Mouse (Mus musculus) testis, postnatal 14 days (tissue): ENCODE data around the gene Spred1.

ENCODE experiments used
- DNase-seq: peaks from one replicate; pipeline ENCODE4 v3.0.0; 2021; ENCODE audit warnings: low spot score

Gene Spred1

DNA sequence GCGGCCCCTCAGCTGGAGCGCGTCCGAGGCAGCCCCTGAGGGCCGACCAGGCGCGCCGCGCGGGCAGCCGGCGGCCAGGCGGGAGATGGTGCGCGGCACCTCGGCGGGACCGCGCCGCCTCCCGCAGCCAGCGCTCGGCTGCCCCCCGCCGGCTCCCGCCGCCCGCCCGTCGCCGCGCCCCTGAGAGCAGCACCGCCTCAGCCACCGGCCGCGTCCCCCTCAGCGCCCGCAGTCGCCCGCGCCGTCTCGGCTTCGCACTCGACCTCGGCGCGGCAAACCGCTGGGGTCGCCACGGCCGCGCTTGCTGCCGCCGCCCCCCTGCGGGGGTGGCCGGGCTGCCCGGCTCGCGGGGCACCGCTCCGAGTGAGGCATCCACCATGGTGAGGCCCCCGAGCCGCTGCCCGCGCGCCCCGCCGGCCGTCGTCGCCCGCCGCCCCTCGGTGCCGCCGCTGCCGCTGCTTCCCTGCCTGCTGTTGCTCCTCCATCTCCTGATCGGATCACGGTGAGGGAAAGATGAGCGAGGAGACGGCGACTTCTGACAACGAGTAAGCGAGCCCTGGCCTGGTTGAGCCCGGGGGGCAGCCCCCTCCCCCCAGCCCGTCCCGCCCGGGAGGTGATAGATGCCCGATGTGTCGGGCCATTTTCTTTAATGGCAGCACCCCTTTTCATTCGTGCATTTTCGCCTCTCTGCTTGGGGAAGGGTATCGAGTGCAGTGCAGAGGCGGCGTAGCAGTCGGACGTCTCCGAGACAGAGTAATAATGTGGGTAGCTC, at the start of gene Spred1:
Gene Spred1, plus strand, starts transcription at position 163 of the 772 bp plus-strand sequence.
- DNase-seq = peak; percentile 65

DNA sequence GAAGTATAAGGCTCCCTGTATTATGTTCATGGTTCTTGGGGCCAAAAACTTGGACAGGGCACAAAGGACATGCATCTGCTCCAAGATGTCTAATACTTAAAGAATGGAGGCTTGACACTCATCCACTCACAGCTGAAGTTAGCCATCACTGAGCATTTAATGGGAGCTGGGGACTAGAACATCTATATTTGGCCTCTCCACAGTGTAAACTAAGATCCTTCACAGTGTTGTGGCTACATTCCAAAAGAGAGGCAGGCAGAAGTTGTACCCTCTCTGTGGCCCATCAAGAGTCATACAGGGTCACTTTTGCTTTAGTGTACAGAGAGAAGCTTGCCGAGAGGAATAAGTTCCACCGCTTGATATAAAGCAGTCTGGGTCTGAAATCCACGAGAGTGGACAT, 49.6 kb upstream of the Spred1 start:
- DNase-seq = no peak

DNA sequence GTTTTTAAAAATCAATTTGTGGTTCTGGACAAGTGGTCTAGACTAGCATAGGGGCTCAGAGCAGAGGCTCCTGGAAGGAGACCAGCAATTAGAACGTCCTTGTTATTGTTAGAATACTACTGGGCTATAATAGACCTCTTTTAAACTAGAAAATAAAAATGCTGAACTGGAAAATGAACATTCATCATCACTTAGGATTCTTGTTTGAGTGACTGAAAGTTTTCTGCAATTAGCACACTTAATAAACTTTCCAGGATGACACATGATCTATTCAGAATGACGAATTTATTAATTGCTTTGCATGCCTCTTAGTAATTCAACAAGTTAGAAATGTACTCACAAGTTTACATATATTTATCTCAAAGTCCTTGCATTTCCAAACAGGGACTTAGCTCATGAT, 42.5 kb upstream of the Spred1 start:
- no peak for DNase-seq

DNA sequence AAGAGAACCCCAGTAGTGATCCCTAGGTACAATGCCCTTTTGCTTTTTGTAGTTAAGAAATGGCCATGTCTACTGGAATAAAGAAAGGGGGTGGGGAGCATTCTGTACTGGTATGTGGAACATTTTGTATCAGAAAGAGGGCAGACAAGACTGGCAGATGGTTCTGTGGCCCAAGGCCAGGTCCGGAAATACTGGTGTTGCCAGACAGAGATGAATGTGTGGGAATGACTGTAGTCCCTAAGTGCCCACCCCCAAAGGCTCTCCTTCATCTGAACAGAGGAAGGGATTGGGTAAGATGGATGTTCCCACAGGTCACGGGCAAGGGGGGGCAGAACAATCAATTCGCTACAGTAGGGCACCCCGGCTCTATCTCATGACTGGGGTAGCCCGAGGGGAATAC, 41.6 kb upstream of the Spred1 start:
- DNase-seq = no peak

DNA sequence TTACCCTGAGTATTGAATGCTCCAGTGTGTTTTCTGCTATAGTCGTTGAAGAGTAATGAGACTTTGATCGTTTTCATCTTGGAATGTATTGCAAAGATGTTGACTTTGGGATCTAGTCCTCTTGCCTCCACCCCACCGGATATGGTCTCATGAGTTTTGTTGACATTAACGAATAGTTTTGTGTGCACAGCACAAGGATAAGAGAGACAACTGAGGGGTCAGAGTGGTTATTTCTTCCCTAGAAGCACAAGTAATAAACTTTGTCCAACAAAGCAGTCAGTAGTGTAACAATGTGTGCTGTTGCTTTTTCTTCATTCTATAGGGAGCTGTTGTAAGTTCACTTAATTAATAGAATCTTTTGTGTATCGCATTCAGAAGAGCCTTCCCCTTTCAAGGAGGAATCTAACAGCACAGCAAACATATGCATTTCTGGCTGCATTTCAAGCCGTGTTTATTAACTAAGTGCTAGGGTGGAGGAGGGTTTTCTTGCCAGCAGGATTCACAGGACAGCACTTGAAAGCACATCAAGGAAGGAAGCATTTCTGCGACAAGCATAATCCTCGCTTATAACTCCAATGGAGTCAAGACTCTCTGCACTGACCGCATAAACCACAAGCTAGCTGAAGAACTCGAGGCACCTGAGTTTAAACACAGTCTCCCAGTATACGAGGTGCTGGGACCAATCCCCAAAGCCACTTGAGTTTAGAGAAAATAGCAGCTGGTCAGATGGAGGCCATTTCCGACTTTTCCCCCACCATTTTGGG, 35.0 kb upstream of the Spred1 start:
- no peak for DNase-seq

DNA sequence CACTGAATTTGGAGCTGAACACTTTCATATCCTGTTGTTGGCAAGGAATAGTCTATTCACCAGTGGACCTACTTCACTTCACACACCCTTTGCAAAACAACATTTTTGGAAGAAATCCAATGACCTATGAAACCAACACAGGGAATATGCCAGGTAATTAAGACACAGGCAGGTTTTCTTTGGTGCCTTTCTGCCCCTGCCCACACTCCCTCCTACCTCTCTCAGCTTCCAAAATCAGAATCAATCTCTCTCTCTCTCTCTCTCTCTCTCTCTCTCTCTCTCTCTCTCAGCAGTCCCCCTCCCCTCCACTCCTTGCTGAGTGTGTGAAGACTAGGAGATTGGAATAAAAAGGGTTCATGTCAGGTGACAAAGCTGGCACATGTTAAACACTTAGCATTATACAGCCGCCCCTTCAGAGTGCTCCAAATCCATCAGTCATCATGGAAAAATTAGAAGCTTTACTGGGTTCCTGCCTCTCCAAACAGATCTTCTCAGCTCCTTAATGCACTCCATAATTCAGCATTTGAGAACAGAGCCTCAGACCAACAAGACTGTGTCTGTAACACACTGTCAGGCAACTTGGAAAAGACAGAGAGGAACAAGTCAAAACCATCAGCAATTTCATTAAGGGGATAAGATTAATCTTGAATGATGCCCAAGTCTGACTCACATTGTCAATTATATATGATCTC, 34.3 kb upstream of the Spred1 start:
- no peak for DNase-seq

DNA sequence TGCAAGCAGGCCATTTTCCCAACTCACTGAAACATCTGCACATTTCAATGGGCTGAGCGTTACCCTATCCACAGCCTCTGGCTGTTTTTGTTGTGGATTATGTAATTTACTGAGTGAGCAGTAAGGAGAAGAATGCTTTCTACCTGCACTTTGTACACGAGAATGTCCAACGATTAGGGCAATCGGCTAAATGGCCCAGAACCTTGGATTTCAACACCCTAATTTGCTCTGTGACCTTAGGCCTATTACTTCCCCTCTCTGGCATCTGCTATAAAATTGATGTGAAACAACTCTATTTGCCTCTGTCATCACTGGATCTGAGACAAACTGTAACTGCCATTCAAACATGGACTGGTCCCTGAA, 33.7 kb upstream of the Spred1 start:
- DNase-seq = no peak

DNA sequence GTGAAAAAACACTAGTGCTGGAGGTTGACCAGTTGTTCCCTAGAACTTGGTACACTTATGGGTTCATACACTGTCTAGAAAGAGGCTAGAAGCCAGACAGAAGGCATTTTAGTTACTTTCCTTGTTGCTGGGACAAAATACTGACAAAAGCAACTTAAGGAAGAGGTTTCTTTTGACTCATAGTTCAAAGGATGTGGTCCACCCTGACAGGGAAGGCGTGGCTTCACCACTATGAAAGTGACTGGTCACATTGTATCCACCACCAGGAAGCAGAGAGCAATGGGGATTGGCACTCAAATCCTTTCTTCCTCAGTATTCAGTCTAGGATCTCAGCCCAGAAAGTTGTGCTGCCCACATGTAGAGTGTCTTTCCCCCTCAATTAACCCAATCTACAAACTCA, 31.7 kb upstream of the Spred1 start:
- DNase-seq = no peak

DNA sequence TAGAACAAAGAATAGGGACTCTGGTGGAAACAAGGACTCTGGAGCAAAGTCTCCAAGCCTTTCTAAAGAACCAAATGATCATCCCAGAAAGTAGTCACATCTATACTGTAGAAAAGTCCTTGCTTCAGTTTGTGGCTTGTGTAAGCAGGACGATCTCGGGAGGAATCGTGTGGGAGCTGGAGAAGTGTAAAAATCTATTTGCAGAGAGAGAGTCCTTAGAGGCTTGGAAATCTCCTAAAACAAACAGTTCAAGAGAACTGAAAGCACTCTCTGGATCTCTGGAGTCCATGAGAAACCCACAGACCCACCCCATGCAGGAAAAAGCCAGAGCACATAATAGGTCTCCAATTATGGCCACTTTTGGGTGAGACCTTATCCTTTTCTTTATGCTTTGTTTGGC, 31.1 kb upstream of the Spred1 start:
- no peak for DNase-seq

DNA sequence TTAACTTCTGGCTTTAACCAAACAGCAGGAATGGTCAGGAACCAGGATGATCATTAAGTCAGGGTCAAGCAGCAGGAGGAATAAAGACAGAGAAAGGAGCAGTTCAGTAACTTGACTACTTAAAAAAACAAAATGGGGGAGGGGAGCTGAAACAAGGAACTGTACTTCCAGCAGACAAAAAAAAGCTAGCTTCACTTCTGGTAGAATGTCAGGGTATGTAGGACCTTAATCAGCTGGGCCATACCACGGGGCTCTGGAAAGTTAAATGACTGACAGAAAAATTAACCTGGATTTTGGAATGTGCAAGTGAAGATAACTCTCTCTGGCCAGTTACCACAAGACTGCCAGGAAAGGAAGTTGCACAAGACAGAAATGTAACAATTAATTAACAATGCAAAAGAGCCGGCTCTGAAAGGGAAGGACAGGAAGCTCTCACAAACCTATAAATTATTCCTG, 28.2 kb upstream of the Spred1 start:
- DNase-seq = no peak

DNA sequence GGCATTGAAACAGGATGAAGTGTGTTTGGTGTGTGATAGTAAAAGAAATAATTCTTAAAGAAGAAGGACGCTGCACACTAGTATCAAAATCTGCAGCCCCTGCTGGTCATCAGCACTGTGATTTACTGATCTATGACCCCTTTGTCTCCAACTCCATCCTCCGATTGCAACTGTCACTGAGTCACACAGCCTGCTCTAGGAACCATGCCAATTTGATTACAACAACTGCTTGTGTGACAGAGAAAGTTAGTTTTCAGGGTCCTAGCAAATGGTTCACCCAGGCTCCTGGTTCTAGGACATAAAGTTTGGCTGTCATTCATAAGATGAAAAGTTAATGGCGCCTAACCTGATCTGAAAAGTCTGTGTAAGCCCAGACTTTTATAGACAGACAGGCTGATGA, 25.7 kb upstream of the Spred1 start:
- no peak for DNase-seq

DNA sequence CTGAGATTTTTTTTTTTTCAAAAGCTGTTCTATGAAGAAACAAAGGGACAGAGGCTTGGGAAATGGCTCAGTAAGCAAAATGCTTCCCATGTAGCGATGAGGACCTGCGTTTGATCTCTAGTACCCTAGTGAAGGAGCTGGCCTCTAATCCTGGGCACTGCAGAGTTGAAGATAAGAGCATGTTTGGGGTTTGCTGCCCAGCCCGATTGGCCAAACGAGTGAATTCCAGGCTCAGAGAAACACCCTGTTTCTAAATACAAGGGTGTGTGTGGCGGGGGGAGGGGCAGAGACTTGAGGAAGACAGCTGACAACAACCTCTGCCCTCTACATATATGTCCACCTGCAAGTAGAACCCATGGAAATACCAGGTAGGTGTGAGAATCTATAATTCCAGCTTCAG, 23.9 kb upstream of the Spred1 start:
- DNase-seq = no peak

DNA sequence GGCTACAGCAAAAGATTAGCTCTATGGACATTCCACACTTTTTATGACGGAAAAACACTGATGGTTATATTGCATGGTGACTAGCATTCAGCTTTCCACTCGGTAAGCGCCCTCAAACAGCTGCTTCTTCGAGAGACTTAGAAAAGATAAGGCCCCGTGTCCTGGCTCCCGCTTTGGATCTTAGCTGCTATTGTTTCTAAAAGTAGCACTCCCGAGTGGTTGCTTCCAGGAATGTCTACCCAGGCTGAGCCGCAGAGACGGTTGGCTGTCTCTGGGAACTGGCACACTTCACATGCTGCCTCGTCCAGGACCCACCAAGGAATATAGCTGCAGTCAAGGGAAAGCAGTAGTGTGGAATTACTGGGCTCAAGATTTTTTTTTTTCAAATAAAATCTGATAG, 21.9 kb upstream of the Spred1 start:
- DNase-seq = no peak

DNA sequence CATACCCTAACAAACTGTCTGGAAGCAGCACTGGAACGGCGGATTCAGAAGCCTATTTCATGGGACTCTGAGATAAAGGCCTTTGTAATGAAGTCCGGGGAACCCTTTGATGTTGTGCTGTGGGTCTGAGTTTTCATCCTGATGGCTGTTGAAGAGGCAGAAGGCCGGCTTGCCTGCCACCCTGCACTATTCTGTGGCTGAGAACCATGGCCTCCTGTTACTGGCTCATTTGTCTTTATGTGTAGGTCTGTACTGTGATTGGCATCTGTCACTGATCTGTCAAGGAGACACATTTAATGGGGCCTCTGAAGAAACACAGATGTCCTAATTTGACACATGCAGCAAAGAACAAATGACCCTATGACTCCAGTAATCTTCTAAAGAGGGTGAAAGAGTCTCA, 17.7 kb upstream of the Spred1 start:
- no peak for DNase-seq

DNA sequence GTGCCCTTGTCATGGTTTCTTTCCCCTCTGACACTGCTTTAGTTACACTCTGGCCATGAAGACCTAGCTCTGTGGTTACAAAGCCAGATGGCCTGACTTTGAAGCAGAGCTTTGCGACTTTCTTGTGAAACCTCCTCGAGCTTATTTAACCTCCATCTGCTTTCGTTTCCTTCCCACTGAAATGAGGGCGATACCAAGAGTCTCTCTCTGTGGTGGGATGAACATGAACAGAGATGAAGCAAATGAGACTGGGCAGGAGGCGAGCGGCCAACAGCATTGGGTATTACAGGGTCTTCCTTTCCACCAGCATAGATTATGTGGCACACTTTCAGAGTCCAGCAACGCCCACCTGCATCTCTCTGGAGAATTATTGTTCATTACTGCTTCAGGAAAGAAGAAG, 15.8 kb upstream of the Spred1 start:
- no peak for DNase-seq

DNA sequence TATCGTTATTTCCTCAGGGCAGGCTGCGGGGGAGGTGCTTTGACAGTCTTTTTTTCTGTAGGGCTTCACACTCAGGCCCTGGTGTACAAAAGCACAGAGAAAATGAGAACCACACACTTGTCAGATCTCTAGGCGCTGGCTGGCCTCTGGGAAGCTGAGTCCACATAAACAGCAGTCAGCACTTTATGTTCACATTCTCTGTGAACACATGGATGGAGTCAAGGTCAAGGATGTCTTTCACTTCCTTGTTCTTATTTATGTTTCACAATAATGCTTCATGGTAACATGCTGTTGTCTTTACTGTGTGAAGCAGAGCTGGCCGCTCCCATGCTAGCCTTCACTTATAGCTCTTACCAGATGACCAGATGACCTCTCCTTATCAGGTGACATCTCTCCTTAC, 13.1 kb upstream of the Spred1 start:
- no peak for DNase-seq

DNA sequence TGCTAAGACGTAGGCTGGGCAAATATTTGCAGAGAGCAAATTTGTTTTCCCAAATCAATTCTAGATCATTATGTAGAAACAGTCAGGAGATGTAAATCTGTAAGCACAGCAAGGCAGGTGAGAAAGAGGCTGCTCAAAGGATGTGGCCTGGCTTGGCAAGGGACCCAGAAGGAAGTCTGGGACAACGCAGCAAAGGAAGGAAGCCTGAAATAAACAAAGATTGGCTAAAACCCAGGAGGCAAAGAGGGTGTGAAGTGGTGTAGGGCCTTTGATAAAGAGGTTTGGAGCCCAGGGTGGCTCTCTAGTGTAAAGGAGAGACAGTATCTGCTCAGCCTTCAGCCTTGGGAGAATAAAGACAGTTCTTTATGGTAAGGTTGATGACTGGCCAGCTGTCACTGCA, 11.9 kb upstream of the Spred1 start:
- no peak for DNase-seq

DNA sequence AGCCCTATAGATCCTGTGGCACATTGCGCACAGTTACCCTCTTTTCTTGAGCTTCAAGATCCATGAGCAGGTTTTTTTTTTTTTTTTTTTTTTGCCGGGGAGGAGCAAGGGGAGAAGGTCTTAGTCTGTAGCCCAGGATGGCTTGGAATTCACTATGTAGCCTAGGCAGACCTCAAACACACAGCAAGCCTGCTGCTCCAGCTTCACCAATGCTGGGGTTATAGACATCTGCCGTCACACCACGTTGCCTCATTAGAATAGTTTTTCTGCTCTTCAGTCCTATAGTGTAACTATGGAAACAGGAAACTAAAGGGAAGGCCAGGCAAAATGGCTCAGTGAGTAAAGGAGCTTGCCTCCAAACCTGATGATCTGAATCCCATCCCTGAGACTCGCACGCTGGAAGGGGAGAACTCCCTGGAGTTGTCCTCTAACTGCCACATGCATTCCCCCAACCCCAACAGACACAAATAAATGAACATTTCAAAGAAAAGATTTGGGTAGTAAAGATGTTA, 10.8 kb upstream of the Spred1 start:
- no peak for DNase-seq

DNA sequence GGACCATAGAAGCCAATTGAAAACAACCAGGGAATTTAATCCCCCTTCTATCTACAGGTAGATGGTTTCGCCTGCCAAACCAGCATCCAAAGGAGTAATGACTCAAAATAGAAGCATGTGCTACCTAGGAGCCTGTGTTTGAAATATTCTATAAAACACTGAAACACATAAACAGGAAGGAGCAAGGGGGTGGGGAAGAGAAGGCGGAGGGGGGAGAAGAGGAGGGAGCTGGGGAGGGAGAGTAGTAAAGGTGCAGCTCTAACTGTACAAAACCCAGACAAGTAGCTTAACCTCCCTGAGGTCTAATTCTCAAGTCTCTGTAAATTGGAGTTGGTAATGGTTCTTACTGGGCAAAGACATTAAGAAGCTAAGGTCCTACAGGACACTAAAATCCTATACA, 7.9 kb upstream of the Spred1 start:
- no peak for DNase-seq

DNA sequence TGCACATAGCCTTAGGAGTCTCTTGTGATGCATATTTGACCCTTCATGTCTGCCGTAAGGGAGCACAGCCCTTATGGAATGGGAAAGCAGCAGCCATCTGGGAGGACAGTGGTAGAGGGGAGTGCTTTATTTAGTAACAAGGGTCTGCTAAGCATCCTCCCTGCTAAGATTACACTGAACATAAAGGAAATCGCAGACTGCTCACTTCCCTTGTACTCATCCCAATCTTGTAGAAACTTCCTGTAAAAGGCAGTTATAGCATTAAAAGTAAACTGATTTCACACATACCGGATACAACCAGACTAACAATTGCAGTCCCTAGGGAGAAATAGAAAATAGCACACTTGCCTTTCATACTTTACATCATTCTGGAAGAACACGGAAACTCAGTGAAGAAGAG, 7.4 kb upstream of the Spred1 start:
- DNase-seq = no peak

DNA sequence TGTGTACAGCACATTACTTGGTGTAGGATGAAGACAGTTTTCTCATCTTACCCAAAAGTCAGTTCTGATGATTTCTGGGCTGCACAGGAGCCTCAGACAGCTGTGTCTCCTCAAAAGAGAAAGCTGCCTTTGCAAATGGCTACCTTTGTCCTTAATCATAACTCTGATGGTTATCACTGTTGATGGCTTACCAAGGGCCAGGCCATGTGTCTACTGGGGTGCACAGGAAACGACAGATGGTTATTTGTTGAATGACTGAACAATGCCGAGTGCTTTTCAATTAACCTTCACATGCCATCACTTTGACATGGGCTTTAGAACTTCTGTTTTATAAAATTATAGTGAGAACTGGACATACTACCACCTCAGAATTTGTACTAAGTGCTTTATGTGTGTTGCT, 2.7 kb upstream of the Spred1 start:
- DNase-seq = no peak

DNA sequence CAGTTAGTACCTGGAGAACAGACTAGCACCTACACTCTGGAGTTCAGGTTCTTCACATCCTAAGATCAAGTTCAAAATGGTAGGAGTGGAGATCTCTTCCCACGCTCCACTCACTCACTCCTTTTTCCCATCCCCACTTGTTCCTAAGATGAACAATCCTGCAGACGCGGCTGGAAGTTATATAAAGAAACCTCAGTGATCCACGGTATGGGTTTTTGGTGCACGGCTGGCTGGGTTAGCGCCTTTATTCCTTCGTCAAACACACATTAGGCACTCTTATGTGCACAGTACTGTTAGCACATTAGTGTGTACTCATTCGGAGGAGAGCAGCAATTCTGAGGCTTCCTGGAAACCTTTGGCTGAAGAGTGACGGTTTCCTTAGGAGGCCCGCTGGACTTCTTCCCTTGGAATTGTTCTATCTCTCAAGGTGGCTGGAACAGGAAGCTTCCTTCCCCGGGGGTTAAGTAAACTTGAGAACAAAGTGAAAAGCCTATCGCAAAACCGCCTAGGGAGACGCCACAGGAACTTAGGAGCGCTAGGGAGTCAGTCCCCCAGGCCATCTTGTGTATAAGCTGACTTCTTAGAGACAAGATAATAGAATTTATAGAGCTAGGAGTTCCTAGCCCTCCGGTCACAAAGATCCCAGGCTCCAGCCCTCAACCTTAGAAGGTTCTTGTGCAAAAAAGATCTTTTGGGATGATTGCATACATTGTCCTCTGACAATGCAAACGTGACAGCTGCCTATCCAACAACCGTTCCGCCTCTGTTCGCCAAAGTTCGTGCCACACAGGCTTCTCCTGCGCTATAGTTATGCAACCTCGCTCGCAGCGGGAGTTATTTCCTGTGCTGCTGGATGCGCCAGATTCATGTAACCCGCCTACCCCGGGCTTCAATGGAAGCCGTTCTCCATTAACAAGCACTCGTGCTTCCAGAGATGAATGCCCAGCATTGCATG, 1.6 kb upstream of the Spred1 start:
- peak; percentile 57 for DNase-seq
